Mouse (Mus musculus): ENCODE results near the gene Atn1. TPM values are rescaled to one million over a fixed set of nuclear protein-coding genes. Genes with fewer than 3 reads are reported as not detected.
A peak's percentile ranks its signal among the peaks of the same experiment; 100 is the strongest.

Gene Atn1
- polyA plus RNA-seq, 1 experiment from 2014 or later = 24.4 TPM

GRCm38 (mm10) chr6:124740888-124741761 lies 15.2 kb downstream of the Atn1 start, which contains the start of gene Grcc10:
Gene Grcc10 (minus strand): TSS chr6:124741374.
- Histone ChIP-seq H3K4me3 (replicated peaks; ENCODE audit: low read depth, low read length) (peak within 1 kb of the TSS; percentile 70), H3K9ac (replicated peaks; ENCODE audit: low read length) (peak within 1 kb of the TSS; percentile 94), H3K4me2 (ENCODE audit: low read length) (peak within 1 kb of the TSS; percentile 77), H3K9me3 (ENCODE audit: control insufficient read depth, low read length) (no peaks in the 10 kb centered on the region), H3K27me3 (ENCODE audit: control insufficient read depth, insufficient read depth, low read length) (no peaks in the 10 kb centered on the region), H3K27ac (replicated peaks; ENCODE audit: low read depth, low read length) (peak within 1 kb of the TSS; percentile 99), H3K36me3 (ENCODE audit: control insufficient read depth, insufficient read depth, low read length) (peaks cover 37% of the 10 kb centered on the region), H3K4me1 (ENCODE audit: control insufficient read depth, insufficient read depth, low read length) (peaks cover 30% of the 10 kb centered on the region)
- WGBS = under 1% methylated on average over 41 of the region's 41 CpGs
- peak; percentile 95 for DNase-seq
- peak; percentile 81 for ATAC-seq (ENCODE audit: low FRiP score, low TSS enrichment)

GRCm38 (mm10) chr6:124740211-124740887 lies 16.0 kb downstream of the Atn1 start:
- Histone ChIP-seq H3K9me3 (ENCODE audit: control insufficient read depth, low read length) (no peaks in the 10 kb centered on the region), H3K36me3 (ENCODE audit: control insufficient read depth, insufficient read depth, low read length) (peaks cover 36% of the 10 kb centered on the region), H3K27me3 (ENCODE audit: control insufficient read depth, insufficient read depth, low read length) (no peaks in the 10 kb centered on the region), H3K4me2 (ENCODE audit: low read length) (peak overlapping the region; percentile 77), H3K4me1 (ENCODE audit: control insufficient read depth, insufficient read depth, low read length) (peaks cover 28% of the 10 kb centered on the region), H3K9ac (replicated peaks; ENCODE audit: low read length) (peak overlapping the region; percentile 94), H3K27ac (replicated peaks; ENCODE audit: low read depth, low read length) (peak overlapping the region; percentile 99), H3K4me3 (replicated peaks; ENCODE audit: low read depth, low read length) (peak overlapping the region; percentile 70)
- DNase-seq = peak; percentile 74
- ATAC-seq (ENCODE audit: low FRiP score, low TSS enrichment) = peak; percentile 25
- WGBS = under 1% methylated on average over 29 of the region's 29 CpGs

- Histone ChIP-seq H3K9me3 (ENCODE audit: control insufficient read depth, low read length) (no peaks in the 10 kb centered on the region), H3K4me2 (ENCODE audit: low read length) (peak overlapping the region; percentile 77), H3K9ac (replicated peaks; ENCODE audit: low read length) (no peak overlapping the region), H3K27ac (replicated peaks; ENCODE audit: low read depth, low read length) (0 out of 2 replicates have a peak overlapping the region, but pooled peaks have one; percentile 99), H3K36me3 (ENCODE audit: control insufficient read depth, insufficient read depth, low read length) (peaks cover 26% of the 10 kb centered on the region), H3K27me3 (ENCODE audit: control insufficient read depth, insufficient read depth, low read length) (no peaks in the 10 kb centered on the region), H3K4me3 (replicated peaks; ENCODE audit: low read depth, low read length) (no peak overlapping the region), H3K4me1 (ENCODE audit: control insufficient read depth, insufficient read depth, low read length) (peaks cover 25% of the 10 kb centered on the region)
- DNase-seq (no peak), ATAC-seq (ENCODE audit: low FRiP score, low TSS enrichment) (no peak)
- 85% methylated on average over 10 of the region's 10 CpGs for WGBS
Observed at GRCm38 (mm10) chr6:124739231-124739796, 17.0 kb downstream of the Atn1 start.

GRCm38 (mm10) chr6:124738511-124739023 lies 17.8 kb downstream of the Atn1 start, which contains the start of gene Ptpn6:
Gene Ptpn6 (minus strand): TSS chr6:124738714.
- Histone ChIP-seq H3K4me2 (ENCODE audit: low read length) (peak within 1 kb of the TSS; percentile 77; the same call in 1 of the 2 replicates), H3K36me3 (ENCODE audit: control insufficient read depth, insufficient read depth, low read length) (peaks cover 18% of the 10 kb centered on the region), H3K9ac (replicated peaks; ENCODE audit: low read length) (no peak within 1 kb of the TSS; the same call in 1 of the 2 replicates), H3K27me3 (ENCODE audit: control insufficient read depth, insufficient read depth, low read length) (no peaks in the 10 kb centered on the region), H3K9me3 (ENCODE audit: control insufficient read depth, low read length) (no peaks in the 10 kb centered on the region), H3K4me1 (ENCODE audit: control insufficient read depth, insufficient read depth, low read length) (peaks cover 25% of the 10 kb centered on the region), H3K4me3 (replicated peaks; ENCODE audit: low read depth, low read length) (no peak within 1 kb of the TSS), H3K27ac (replicated peaks; ENCODE audit: low read depth, low read length) (no peak within 1 kb of the TSS)
- ATAC-seq (ENCODE audit: low FRiP score, low TSS enrichment) (no peak), DNase-seq (no peak)
- WGBS = 23% methylated on average over 15 of the region's 15 CpGs

- H3K27me3 ChIP-seq (ENCODE audit: control insufficient read depth, insufficient read depth, low read length) = no peaks in the 10 kb centered on the region
- H3K9me3 ChIP-seq (ENCODE audit: control insufficient read depth, low read length) = no peaks in the 10 kb centered on the region
- 0 out of 2 replicates have a peak, but pooled peaks cover 6% of the 10 kb centered on the region for H3K36me3 ChIP-seq (ENCODE audit: control insufficient read depth, insufficient read depth, low read length)
- H3K4me3 ChIP-seq (replicated peaks; ENCODE audit: low read depth, low read length) = no peak overlapping the region
- H3K4me2 ChIP-seq (ENCODE audit: low read length) = no peak overlapping the region
- peaks cover 23% of the 10 kb centered on the region for H3K4me1 ChIP-seq (ENCODE audit: control insufficient read depth, insufficient read depth, low read length)
- ATAC-seq (ENCODE audit: low FRiP score, low TSS enrichment) = no peak
- H3K9ac ChIP-seq (replicated peaks; ENCODE audit: low read length) = no peak overlapping the region
- WGBS = 91% methylated on average over 11 of the region's 11 CpGs
- no peak overlapping the region for H3K27ac ChIP-seq (replicated peaks; ENCODE audit: low read depth, low read length)
- DNase-seq = no peak
Observed at GRCm38 (mm10) chr6:124737040-124737439, 19.3 kb downstream of the Atn1 start.

- H3K9ac ChIP-seq (replicated peaks; ENCODE audit: low read length) = no peak overlapping the region
- WGBS = 90% methylated on average over 3 of the region's 3 CpGs
- H3K27ac ChIP-seq (replicated peaks; ENCODE audit: low read depth, low read length) = no peak overlapping the region
- 0 out of 2 replicates have a peak, but pooled peaks cover 6% of the 10 kb centered on the region for H3K36me3 ChIP-seq (ENCODE audit: control insufficient read depth, insufficient read depth, low read length)
- DNase-seq (no peak), ATAC-seq (ENCODE audit: low FRiP score, low TSS enrichment) (no peak)
- H3K4me1 ChIP-seq (ENCODE audit: control insufficient read depth, insufficient read depth, low read length) = peaks cover 11% of the 10 kb centered on the region; the same call in 1 of the 2 replicates
- no peaks in the 10 kb centered on the region for H3K9me3 ChIP-seq (ENCODE audit: control insufficient read depth, low read length)
- no peak overlapping the region for H3K4me3 ChIP-seq (replicated peaks; ENCODE audit: low read depth, low read length)
- no peak overlapping the region for H3K4me2 ChIP-seq (ENCODE audit: low read length)
- H3K27me3 ChIP-seq (ENCODE audit: control insufficient read depth, insufficient read depth, low read length) = no peaks in the 10 kb centered on the region
Observed at GRCm38 (mm10) chr6:124734417-124734816, 21.9 kb downstream of the Atn1 start.

- Histone ChIP-seq H3K27me3 (ENCODE audit: control insufficient read depth, insufficient read depth, low read length) (no peaks in the 10 kb centered on the region), H3K4me1 (ENCODE audit: control insufficient read depth, insufficient read depth, low read length) (no peaks in the 10 kb centered on the region), H3K9me3 (ENCODE audit: control insufficient read depth, low read length) (no peaks in the 10 kb centered on the region), H3K4me2 (ENCODE audit: low read length) (no peak overlapping the region), H3K36me3 (ENCODE audit: control insufficient read depth, insufficient read depth, low read length) (no peaks in the 10 kb centered on the region), H3K9ac (replicated peaks; ENCODE audit: low read length) (no peak overlapping the region), H3K4me3 (replicated peaks; ENCODE audit: low read depth, low read length) (no peak overlapping the region), H3K27ac (replicated peaks; ENCODE audit: low read depth, low read length) (no peak overlapping the region)
- DNase-seq (no peak), ATAC-seq (ENCODE audit: low FRiP score, low TSS enrichment) (no peak)
- 54% methylated on average over 19 of the region's 19 CpGs for WGBS
Observed at GRCm38 (mm10) chr6:124732476-124733370, 23.6 kb downstream of the Atn1 start.
